Mouse (Mus musculus) heart, embryonic 12.5 days (tissue): ENCODE data around the gene Cldn7. TPM values are rescaled to one million over a fixed set of nuclear protein-coding genes. Genes with fewer than 3 reads are reported as not detected.
"Not testable (repeated sequence)": the region's sequence is repeated elsewhere in the genome, so short reads cannot be mapped to it uniquely, and the experiment has no call there.

Experiments used
- ATAC-seq: fragments of 200-750 bp; cut with Nextera tagmentation; 2 replicates; pipeline ENCODE4 v1.8.0; 2017; ENCODE audit warnings: moderate TSS enrichment, moderate library complexity; ENCODE audit not compliant: insufficient number of reproducible peaks, low FRiP score
- H3K27ac ChIP-seq: fragments of 300-500 bp; sonication (generic); 2 replicates; pipeline ENCODE4 v1.5.1; 2016; ENCODE audit warnings: mild to moderate bottlenecking, moderate library complexity; ENCODE audit not compliant: poor library complexity, severe bottlenecking
- H3K27me3 ChIP-seq: fragments of 300-500 bp; sonication (generic); replicated peaks from 2 replicates; pipeline ENCODE4 v1.6.1; 2016; ENCODE audit warnings: mild to moderate bottlenecking, moderate library complexity
- H3K36me3 ChIP-seq: fragments of 300-500 bp; sonication (generic); 2 replicates; pipeline ENCODE4 v1.6.1; 2016; ENCODE audit warnings: mild to moderate bottlenecking, moderate library complexity
- H3K4me1 ChIP-seq: fragments of 300-500 bp; sonication (generic); replicated peaks from 2 replicates; pipeline ENCODE4 v1.6.1; 2016; ENCODE audit warnings: mild to moderate bottlenecking
- H3K4me2 ChIP-seq: fragments of 300-500 bp; sonication (generic); 2 replicates; pipeline ENCODE4 v1.6.1; 2016; ENCODE audit warnings: mild to moderate bottlenecking, moderate library complexity
- H3K4me3 ChIP-seq: fragments of 300-500 bp; sonication (generic); 2 replicates; pipeline ENCODE4 v1.5.1; 2016; ENCODE audit warnings: mild to moderate bottlenecking
- H3K9ac ChIP-seq: fragments of 300-500 bp; sonication (generic); 2 replicates; pipeline ENCODE4 v1.6.1; 2016; ENCODE audit warnings: mild to moderate bottlenecking, moderate library complexity
- H3K9me3 ChIP-seq: fragments of 300-500 bp; sonication (generic); replicated peaks from 2 replicates; pipeline ENCODE4 v1.6.1; 2016; ENCODE audit warnings: mild to moderate bottlenecking, moderate library complexity
- WGBS: fragments of 180-500 bp; shearing (Covaris S2); methylation state at CpG from one replicate; pipeline ENCODE4 v1.1.7; 2016; 5-methylcytosine and 5-hydroxymethylcytosine counted together
- polyA plus RNA-seq: library from polyadenylated mRNA; unstranded; fragments of >200 nt; fragmentation: Nextera tagmentation; extraction: Ambion mirVana; gene quantifications from 2 replicates; pipeline ENCODE4 v1.2.1, GENCODE M21; 2016

The Cldn7 gene
- polyA plus RNA-seq, 1 experiment from 2014 or later, result 2.1 TPM

DNA sequence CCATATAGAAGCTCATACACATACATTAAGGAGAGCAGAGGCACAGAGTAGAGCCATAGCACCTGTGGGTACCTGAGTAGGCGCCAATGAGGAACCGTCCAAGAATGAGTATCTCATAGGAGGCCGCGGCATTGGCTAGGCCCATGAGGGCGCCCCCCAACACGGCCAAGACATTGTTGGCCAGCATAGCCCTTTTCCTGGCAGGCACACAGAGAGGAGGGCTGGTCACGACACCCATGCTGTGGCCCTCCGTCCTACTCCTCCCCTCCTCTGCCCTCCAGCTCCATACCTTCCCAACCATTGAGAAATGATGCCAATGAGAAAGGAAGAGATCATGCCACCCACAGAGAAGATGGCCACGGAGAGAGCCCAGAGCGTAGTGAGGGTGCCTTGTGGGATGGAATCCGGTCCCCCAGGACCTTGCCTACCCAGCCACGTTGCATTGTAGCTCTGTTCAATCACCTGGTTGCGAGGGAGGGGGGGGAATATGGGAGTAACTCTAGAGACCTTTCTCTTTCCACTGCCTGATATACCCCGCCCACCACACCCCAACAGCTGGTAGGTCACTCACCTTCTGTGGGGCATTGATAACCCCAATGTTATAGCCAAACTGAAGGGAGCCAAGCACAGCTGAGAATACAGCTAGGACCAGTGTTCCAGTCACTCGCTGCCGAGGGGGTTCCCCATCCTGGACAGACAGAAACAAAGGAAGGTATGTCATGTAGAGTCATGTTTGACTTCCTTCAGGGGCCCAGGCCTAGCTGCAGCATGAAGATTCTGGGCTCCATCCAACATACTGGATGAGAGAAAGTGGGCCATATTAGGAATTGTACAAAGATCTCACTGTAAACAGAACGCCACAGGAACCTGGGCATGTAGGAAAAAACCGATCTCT is 18.3 kb upstream of the Cldn7 start:
- peak overlapping the region; percentile 89 for H3K27ac ChIP-seq
- H3K9me3 ChIP-seq, result no peaks in the 10 kb centered on the region
- H3K9ac ChIP-seq, result 0 out of 2 replicates have a peak overlapping the region, but pooled peaks have one; percentile 60
- H3K27me3 ChIP-seq, result peaks cover 12% of the 10 kb centered on the region; the same call in 1 of the 2 replicates
- peak overlapping the region; percentile 81 for H3K4me2 ChIP-seq
- H3K4me1 ChIP-seq, result peaks cover 29% of the 10 kb centered on the region
- peak overlapping the region; percentile 59 for H3K4me3 ChIP-seq
- H3K36me3 ChIP-seq, result peaks cover 41% of the 10 kb centered on the region
- 87% methylated on average over 18 of the region's 18 CpGs for WGBS
- peak; percentile 41; the same call in 1 of the 2 replicates for ATAC-seq

DNA sequence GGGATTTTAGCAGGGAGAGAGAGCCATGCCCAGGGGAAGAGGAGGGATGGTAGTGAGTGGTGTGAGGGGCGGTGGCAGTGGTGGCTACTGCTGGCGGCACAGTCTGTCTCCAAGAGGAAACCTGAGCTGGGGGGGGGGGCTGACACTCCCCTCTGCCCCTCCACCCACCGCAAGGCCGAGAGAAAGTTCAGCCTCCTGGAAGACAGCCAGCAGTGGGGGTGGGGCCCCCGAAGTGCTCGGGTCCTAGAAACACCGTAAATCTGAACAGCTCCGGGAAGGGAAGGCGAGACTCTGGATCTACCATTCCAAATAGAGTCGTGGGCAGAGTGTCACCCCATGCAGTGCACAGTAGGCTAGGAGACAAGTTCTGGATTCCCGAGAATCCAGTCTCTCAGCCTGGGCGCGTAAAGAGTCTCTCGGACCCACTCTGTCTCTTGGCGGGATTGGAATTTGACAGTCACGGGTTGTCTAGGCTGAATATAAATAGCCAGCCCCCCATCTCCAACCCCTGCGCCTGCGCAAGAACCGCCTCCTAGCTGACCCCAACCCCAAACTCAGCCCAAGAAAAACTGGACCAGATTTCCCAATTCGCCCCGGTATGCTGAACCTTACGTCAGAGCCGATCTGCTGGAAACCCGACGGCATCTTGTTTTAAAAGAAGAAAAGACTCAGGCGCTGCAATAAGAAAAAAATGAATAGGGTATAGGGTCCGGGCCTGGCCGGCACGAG is 17.1 kb upstream of the Cldn7 start:
- ATAC-seq, result peak; percentile 65
- 3% methylated on average over 29 of the region's 29 CpGs for WGBS
- Histone ChIP-seq H3K4me3 (peak overlapping the region; percentile 59), H3K4me1 (peaks cover 29% of the 10 kb centered on the region), H3K27ac (peak overlapping the region; percentile 89), H3K4me2 (peak overlapping the region; percentile 81), H3K9ac (peak overlapping the region; percentile 60), H3K9me3 (no peaks in the 10 kb centered on the region), H3K27me3 (peaks cover 12% of the 10 kb centered on the region), H3K36me3 (peaks cover 36% of the 10 kb centered on the region)

DNA sequence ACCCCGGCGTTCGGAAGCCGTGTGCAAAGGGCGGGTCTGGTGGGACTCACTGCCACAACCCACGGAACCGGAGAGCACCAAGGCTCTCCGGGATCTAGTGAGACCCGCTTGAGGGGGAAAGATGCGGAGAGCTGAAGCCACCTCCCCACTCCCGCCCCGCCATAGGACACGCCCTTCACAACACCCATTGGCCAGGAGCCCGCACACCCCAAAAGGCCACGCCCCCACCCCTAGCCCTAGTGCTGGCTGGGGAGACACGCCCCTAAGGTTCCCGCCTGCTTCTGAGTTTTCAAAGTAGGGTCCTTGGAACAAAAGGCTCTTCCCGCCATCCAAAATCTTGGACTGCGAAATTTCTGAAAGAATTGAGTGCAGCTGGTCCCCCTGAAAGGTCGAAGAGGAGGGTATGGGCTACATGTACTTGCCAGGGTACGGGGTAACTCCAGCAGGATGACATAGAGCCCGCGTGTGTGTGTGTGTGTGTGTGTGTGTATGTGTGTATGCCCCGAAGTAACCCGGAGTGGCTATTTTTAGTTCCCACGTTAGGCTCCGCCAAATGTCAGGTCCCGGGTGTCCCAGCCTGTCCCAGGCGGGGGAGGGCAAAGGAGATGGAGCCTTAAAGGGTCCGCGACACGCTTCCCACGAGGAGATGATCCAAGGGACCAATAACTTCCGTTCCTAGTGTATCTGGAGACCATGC is 16.4 kb upstream of the Cldn7 start, which contains the start of gene Slc2a4:
Gene Slc2a4 (minus strand): TSS at position 123 of the 697 bp plus-strand sequence.
- under 1% methylated on average over 34 of the region's 34 CpGs for WGBS
- peaks cover 7% of the 10 kb centered on the region for H3K27me3 ChIP-seq
- H3K9ac ChIP-seq, result peak within 1 kb of the TSS; percentile 60
- H3K4me1 ChIP-seq, result peaks cover 32% of the 10 kb centered on the region
- H3K36me3 ChIP-seq, result peaks cover 29% of the 10 kb centered on the region
- ATAC-seq, result peak; percentile 95
- peak within 1 kb of the TSS; percentile 59 for H3K4me3 ChIP-seq
- peak within 1 kb of the TSS; percentile 81 for H3K4me2 ChIP-seq
- peak within 1 kb of the TSS; percentile 89 for H3K27ac ChIP-seq
- no peaks in the 10 kb centered on the region for H3K9me3 ChIP-seq

DNA sequence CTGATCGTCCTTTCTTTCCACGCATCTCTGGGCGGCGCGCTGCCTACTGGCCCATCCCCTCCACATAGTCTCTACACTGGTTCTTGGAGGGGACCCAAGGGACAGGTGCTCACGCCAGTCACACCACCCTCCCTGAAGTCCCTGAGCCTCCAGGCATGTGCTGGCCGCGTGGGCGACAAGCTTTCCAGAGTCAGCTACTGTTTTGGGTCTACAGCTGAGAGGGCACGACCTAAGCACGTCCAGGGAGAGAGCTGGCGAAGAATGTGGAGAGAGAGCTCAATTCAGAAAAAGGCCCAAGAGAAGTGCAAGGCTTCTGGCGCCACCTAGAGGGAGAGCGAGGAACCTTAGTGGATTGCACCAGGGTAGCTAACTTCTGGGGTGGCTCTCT is 15.8 kb upstream of the Cldn7 start:
- peak overlapping the region; percentile 89 for H3K27ac ChIP-seq
- peak overlapping the region; percentile 81 for H3K4me2 ChIP-seq
- under 1% methylated on average over 14 of the region's 14 CpGs for WGBS
- no peaks in the 10 kb centered on the region for H3K9me3 ChIP-seq
- peak overlapping the region; percentile 60 for H3K9ac ChIP-seq
- peak overlapping the region; percentile 59 for H3K4me3 ChIP-seq
- 0 out of 2 replicates have a peak, but pooled peaks have one; percentile 31 for ATAC-seq
- peaks cover 25% of the 10 kb centered on the region for H3K36me3 ChIP-seq
- H3K27me3 ChIP-seq, result peaks cover 7% of the 10 kb centered on the region
- peaks cover 38% of the 10 kb centered on the region for H3K4me1 ChIP-seq

DNA sequence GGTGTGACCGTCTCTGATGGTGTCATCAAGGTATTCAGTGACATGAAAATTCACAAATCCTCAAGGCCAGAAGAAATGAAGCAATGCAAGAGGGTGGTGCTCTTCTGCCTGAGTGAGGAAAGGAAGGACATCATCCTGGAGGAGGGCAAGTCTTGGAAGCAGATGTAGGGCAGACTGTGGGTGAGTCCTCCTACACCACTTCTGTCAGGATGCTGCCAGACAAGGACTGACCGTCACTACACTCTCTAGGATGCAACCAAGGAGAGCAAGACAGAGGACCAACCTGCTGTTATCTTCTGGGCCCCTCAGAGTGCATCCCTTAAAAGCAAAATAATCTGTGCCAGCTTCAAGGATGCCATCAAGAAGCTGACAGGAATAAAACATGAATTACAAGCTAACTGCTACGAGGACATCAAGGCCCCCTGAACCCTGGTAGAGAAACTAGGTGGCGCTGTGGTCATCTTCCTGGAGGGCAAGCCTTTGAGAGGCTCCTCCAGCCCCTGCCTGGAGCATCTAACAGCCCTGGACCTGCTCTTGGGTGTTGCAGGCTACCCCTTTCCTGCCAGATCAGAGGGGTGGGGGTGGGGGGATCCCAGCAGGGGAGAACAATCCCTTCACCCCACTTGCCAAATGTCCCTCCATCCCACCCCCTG is 13.6 kb upstream of the Cldn7 start:
- no peak for ATAC-seq

DNA sequence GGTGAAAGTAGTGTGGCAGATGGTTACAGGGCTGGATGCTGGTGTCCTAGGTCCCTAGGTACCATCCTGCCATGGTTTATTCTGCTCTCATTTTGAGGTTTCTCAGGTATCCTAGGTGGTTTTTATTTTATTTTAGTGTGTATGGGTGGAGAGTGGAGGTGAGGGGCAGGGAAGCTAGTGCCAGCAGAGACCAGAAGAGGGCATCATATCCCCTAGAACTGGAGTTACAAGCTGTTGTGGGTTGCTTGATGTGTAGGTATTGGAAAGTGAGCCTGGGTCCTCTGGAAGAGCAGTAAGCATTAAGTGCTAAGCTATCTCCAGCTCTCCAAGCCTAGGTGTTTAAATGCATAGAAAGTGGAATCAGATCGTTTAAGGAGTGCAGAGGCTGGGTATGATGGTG is 12.3 kb upstream of the Cldn7 start:
- 34% methylated on average over 1 of the region's 1 CpGs for WGBS
- Histone ChIP-seq H3K4me2 (no peak overlapping the region), H3K27me3 (peaks cover 4% of the 10 kb centered on the region; the same call in 1 of the 2 replicates), H3K9ac (no peak overlapping the region), H3K4me3 (no peak overlapping the region), H3K27ac (no peak overlapping the region), H3K4me1 (peaks cover 21% of the 10 kb centered on the region), H3K9me3 (no peaks in the 10 kb centered on the region), H3K36me3 (no peaks in the 10 kb centered on the region)
- no peak for ATAC-seq

More for the DNA sequence above, 13.6 kb upstream of the Cldn7 start:
- Histone ChIP-seq H3K27ac (no peak overlapping the region), H3K4me1 (peaks cover 34% of the 10 kb centered on the region), H3K9me3 (no peaks in the 10 kb centered on the region), H3K36me3 (0 out of 2 replicates have a peak, but pooled peaks cover 3% of the 10 kb centered on the region), H3K27me3 (peaks cover 4% of the 10 kb centered on the region), H3K4me2 (no peak overlapping the region), H3K9ac (no peak overlapping the region), H3K4me3 (no peak overlapping the region)
- WGBS, result 38% methylated on average over 4 of the region's 4 CpGs

DNA sequence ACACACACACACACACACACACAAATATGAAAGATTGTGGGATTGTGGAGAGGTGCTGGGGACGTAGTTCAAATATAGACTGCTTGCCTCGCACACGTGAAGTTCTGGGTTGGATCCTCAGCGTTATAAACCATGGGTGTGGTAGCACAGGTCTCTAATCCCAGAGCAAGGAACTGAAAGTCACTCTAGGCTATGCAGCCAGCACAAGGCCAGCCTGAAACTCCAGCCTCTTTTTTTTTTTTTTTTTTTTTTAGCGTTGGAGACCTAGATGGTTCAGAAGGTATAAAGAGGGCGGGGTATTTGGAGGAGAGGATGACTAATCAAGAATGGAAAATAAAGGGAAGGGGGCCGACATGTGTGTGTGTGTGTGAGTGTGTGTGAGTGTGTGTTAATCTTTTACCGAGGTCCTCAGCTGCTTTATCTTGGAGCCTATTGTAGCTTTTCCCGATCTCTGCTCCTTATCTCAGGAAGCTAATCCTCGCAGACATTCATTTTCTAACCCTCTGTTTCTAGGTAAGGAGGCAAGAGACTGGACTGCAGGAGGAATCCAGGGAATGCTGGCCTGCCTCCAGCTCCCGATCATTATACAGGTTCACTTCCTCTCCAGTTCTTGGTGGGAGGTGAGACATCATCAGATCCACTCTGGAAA is 11.2 kb upstream of the Cldn7 start:
- no peaks in the 10 kb centered on the region for H3K36me3 ChIP-seq
- H3K9ac ChIP-seq, result no peak overlapping the region
- H3K9me3 ChIP-seq, result no peaks in the 10 kb centered on the region
- H3K4me3 ChIP-seq, result no peak overlapping the region
- H3K4me1 ChIP-seq, result peaks cover 16% of the 10 kb centered on the region
- ATAC-seq, result no peak
- no peak overlapping the region for H3K27ac ChIP-seq
- no peak overlapping the region for H3K4me2 ChIP-seq
- 31% methylated on average over 11 of the region's 11 CpGs for WGBS
- peaks cover 9% of the 10 kb centered on the region; the same call in 1 of the 2 replicates for H3K27me3 ChIP-seq

DNA sequence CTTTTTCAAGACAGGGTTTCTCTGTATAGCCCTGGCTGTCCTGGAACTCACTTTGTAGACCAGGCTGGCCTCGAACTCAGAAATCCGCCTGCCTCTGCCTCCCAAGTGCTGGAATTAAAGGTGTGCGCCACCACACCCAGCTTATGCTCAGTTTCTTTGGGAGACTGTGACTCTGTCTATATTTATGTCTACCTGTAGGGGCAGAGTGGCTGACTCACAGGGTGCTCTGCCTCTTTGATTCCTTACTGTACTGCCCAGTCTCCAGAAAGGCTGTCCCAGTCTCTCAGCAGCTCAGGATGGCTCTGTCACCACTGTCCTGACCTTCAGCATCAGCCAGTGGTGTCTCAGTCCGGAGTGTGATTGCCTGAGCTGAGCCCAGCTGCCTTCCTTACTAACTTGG is 9.0 kb upstream of the Cldn7 start:
- not testable (repeated sequence) for H3K4me1 ChIP-seq, H3K36me3 ChIP-seq, H3K27ac ChIP-seq, H3K27me3 ChIP-seq, ATAC-seq, H3K4me2 ChIP-seq, H3K9me3 ChIP-seq, H3K4me3 ChIP-seq, H3K9ac ChIP-seq
- WGBS, result 65% methylated on average over 4 of the region's 4 CpGs

DNA sequence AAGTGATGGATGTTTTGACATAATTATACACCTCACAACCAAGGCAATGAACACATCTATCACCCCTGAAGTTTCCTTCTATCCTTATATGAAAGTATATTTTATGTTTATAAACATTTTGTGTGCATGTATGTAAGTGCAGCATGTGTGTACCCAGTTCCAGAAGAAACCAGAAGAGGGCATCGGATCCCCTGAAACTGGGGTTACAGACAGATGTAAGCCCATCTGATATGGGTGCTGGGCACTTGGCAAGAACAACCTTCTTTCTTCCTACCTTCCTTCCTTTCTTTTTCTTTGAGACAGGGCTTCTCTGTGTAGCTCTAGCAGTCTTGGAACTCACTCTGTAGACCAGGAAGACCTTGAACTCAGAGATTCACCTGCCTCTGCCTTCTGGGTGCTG is 8.4 kb upstream of the Cldn7 start:
- peaks cover 9% of the 10 kb centered on the region; the same call in 1 of the 2 replicates for H3K4me1 ChIP-seq
- 61% methylated on average over 1 of the region's 1 CpGs for WGBS
- H3K9ac ChIP-seq, result no peak overlapping the region
- no peaks in the 10 kb centered on the region for H3K9me3 ChIP-seq
- no peak overlapping the region for H3K4me3 ChIP-seq
- peaks cover 9% of the 10 kb centered on the region for H3K27me3 ChIP-seq
- no peak overlapping the region for H3K27ac ChIP-seq
- no peaks in the 10 kb centered on the region for H3K36me3 ChIP-seq
- no peak overlapping the region for H3K4me2 ChIP-seq
- ATAC-seq, result no peak

DNA sequence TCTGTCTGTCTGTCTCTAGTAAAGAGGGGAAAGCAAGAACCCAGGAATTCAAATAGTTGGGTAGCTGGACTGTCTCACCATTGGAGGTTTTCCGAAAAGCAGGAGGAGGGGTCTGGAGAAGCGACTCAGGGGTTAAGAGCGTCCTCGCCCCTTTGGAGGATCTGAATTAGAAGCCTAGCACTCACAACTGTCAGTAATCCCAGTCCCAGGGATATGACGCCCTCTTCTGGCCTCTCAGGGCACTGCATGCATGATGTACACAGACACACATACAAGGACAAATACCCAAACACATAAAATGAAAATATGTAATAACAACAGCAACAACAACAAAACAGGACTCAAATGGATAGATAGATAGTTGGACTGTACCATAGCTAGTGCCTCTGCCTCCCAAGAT is 4.0 kb upstream of the Cldn7 start:
- no peak for ATAC-seq
- no peak overlapping the region for H3K9ac ChIP-seq
- peaks cover 4% of the 10 kb centered on the region for H3K4me1 ChIP-seq
- H3K36me3 ChIP-seq, result no peaks in the 10 kb centered on the region
- H3K27me3 ChIP-seq, result peaks cover 50% of the 10 kb centered on the region
- H3K9me3 ChIP-seq, result no peaks in the 10 kb centered on the region
- no peak overlapping the region for H3K4me2 ChIP-seq
- 27% methylated on average over 5 of the region's 5 CpGs for WGBS
- H3K4me3 ChIP-seq, result no peak overlapping the region
- no peak overlapping the region for H3K27ac ChIP-seq
